Mouse (Mus musculus) heart, adult 2 months (tissue): ENCODE data around the gene Lmo4.

ENCODE experiments used
- CTCF ChIP-seq: fragments of 200-600 bp; IDR thresholded peaks from 2 replicates; pipeline ENCODE4 v1.8.1; 2022; ENCODE audit warnings: antibody characterized with exemption, mild to moderate bottlenecking, moderate library complexity
- EP300 ChIP-seq: fragments of 200-500 bp; IDR thresholded peaks from 2 replicates; pipeline ENCODE4 v1.6.1; 2011; ENCODE audit warnings: low read depth, low read length, control low read depth; ENCODE audit not compliant: insufficient read depth
- POLR2A ChIP-seq: fragments of 200-500 bp; IDR thresholded peaks from 2 replicates; pipeline ENCODE4 v1.6.1; 2011; ENCODE audit warnings: mild to moderate bottlenecking, low read depth, low read length, control low read depth; ENCODE audit not compliant: insufficient read depth

GRCm38 (mm10) chr3:144222381-144222780 is 17.4 kb upstream of the Lmo4 start:
- TF ChIP-seq CTCF (no peak), POLR2A (no peak), EP300 (no peak)
